Comparison of ENCODE assay signal across 10 mouse cellular contexts in genomic region chr9:3023985-3024648, GRCm38 (mm10). TPM values are rescaled to one million over a fixed set of nuclear protein-coding genes. Genes with fewer than 3 reads are reported as not detected.
DNase-seq lines count a peak whose midpoint lies in the region.
"Had no signal": no experiment of that assay in that cellular context is flagged by ENCODE, and none has a peak within 500 bp of the region (broad histone marks: within the 10 kb centered on the region; RNA-seq: fewer than 3 reads in every experiment).

No protein-coding gene starts in this region.

- DNase-seq in cerebellum, adult 9-10 months: peak; percentile 91
- DNase-seq in heart, adult 8-10 months (ENCODE audit: low spot score): peak; percentile 100
- DNase-seq in layer of hippocampus, adult 11-12 months (ENCODE audit: low spot score): peak; percentile 99
- peak; percentile 99 to 100 for DNase-seq in left cerebral cortex, adult 8-10 months (ENCODE audit: low spot score in 2 of 2)
- DNase-seq in lung, postnatal 4 days: peak; percentile 80 to 89
- DNase-seq in spleen, adult 12 weeks (ENCODE audit: low spot score): peak; percentile 100
- peak; percentile 20 to 52 for DNase-seq in thymus, postnatal 36 days

RNA-seq across cellular contexts. Expression of gene Gm10718, which starts 0.8 kb away (rescaled TPM):
- total RNA-seq in heart, adult 8-10 months (2022): 1 to 10 TPM in 3 of 4 experiments, under 1 TPM in 1; 0.50 to 1.4 (median 1.1) TPM
- total RNA-seq in left cerebral cortex, adult 8-10 months (2022): 1 to 10 TPM in 3 of 4 experiments, under 1 TPM in 1; 0.73 to 3.0 (median 1.5) TPM

RNA-seq across cellular contexts. Expression of gene Gm10717, which starts 1.1 kb away (rescaled TPM):
- under 1 TPM in 1 of 4 experiments, not detected in 3; 0.57 TPM for total RNA-seq in heart, adult 8-10 months (2022)
- total RNA-seq in left cerebral cortex, adult 8-10 months (2022): under 1 TPM in 1 of 4 experiments, not detected in 3; 0.61 TPM
- total RNA-seq: liver, adult 2 months; megakaryocyte progenitor cell, adult 5-6 weeks had no signal

RNA-seq across cellular contexts. Expression of gene Gm10719, which starts 6.9 kb away (rescaled TPM):
- under 1 TPM in 2 of 4 experiments, not detected in 2; 0.47 to 0.52 TPM for total RNA-seq in heart, adult 8-10 months (2022)
- 1 to 10 TPM in 2 of 4 experiments, under 1 TPM in 2; 0.53 to 1.6 (median 1.1) TPM for total RNA-seq in left cerebral cortex, adult 8-10 months (2022)
- total RNA-seq: common myeloid progenitor, adult 5-6 weeks had no signal

RNA-seq across cellular contexts. Expression of gene Gm10720, which starts 8.7 kb away (rescaled TPM):
- total RNA-seq in heart, adult 8-10 months (2022): not detected
- not detected for total RNA-seq in left cerebral cortex, adult 8-10 months (2022)
- total RNA-seq: common myeloid progenitor, adult 5-6 weeks; liver, adult 2 months; megakaryocyte progenitor cell, adult 5-6 weeks had no signal

RNA-seq across cellular contexts. Expression of gene Gm17535, which starts 10.3 kb away (rescaled TPM):
- total RNA-seq in heart, adult 8-10 months (2022): not detected
- total RNA-seq in left cerebral cortex, adult 8-10 months (2022): not detected
- total RNA-seq: common myeloid progenitor, adult 5-6 weeks; liver, adult 2 months; megakaryocyte progenitor cell, adult 5-6 weeks had no signal

Comparison
In these comparisons a context has a peak if more than half of its experiments do, and no peak if none do; other contexts are left out.
1. Peak in every context shown above with its lines: DNase-seq.
2. DNase-seq: peak in every context shown above with its lines; median percentile 100 in heart, adult 8-10 months; 100 in spleen, adult 12 weeks; 100 in left cerebral cortex, adult 8-10 months; 99 in layer of hippocampus, adult 11-12 months; 91 in cerebellum, adult 9-10 months; 84 in lung, postnatal 4 days; 36 in thymus, postnatal 36 days.